Mouse (Mus musculus): ENCODE data around the gene Ccer1. TPM values are rescaled to one million over a fixed set of nuclear protein-coding genes. Genes with fewer than 3 reads are reported as not detected.
"Not testable (repeated sequence)": the region's sequence is repeated elsewhere in the genome, so short reads cannot be mapped to it uniquely, and the experiment has no call there.

Ccer1 gene
- polyA plus RNA-seq, 1 experiment from 2014 or later: not detected

- Histone ChIP-seq H3K9me3 (replicated peaks; ENCODE audit: control insufficient read depth, low read length, poor library complexity, severe bottlenecking) (no peaks in the 10 kb centered on the region), H3K27me3 (ENCODE audit: control insufficient read depth, insufficient read depth, low read depth, low read length) (no peaks in the 10 kb centered on the region), H3K4me2 (ENCODE audit: low read length) (no peak overlapping the region), H3K4me3 (ENCODE audit: low read depth, low read length) (no peak overlapping the region), H3K36me3 (ENCODE audit: control insufficient read depth, insufficient read depth, low read length) (no peaks in the 10 kb centered on the region), H3K27ac (ENCODE audit: low read length) (no peak overlapping the region), H3K4me1 (ENCODE audit: control insufficient read depth, insufficient read depth, low read length) (no peaks in the 10 kb centered on the region), H3K9ac (ENCODE audit: low read depth, low read length) (no peak overlapping the region)
- ATAC-seq: no peak
- 85% methylated on average over 1 of the region's 1 CpGs for WGBS
Measured at GRCm38 (mm10) chr10:97720625-97721024, 27.8 kb downstream of the Ccer1 start.

GRCm38 (mm10) chr10:97722709-97723108 is 29.9 kb downstream of the Ccer1 start:
- Histone ChIP-seq H3K9ac (ENCODE audit: low read depth, low read length) (no peak overlapping the region), H3K27ac (ENCODE audit: low read length) (no peak overlapping the region), H3K9me3 (replicated peaks; ENCODE audit: control insufficient read depth, low read length, poor library complexity, severe bottlenecking) (no peaks in the 10 kb centered on the region), H3K4me1 (ENCODE audit: control insufficient read depth, insufficient read depth, low read length) (no peaks in the 10 kb centered on the region), H3K4me2 (ENCODE audit: low read length) (no peak overlapping the region), H3K27me3 (ENCODE audit: control insufficient read depth, insufficient read depth, low read depth, low read length) (no peaks in the 10 kb centered on the region), H3K36me3 (ENCODE audit: control insufficient read depth, insufficient read depth, low read length) (no peaks in the 10 kb centered on the region), H3K4me3 (ENCODE audit: low read depth, low read length) (no peak overlapping the region)
- no peak for ATAC-seq
- 96% methylated on average over 9 of the region's 9 CpGs for WGBS

- no peak for ATAC-seq
- no peaks in the 10 kb centered on the region for H3K9me3 ChIP-seq (replicated peaks; ENCODE audit: control insufficient read depth, low read length, poor library complexity, severe bottlenecking)
- H3K4me3 ChIP-seq (ENCODE audit: low read depth, low read length): no peak overlapping the region
- no peaks in the 10 kb centered on the region for H3K27me3 ChIP-seq (ENCODE audit: control insufficient read depth, insufficient read depth, low read depth, low read length)
- 53% methylated on average over 1 of the region's 1 CpGs for WGBS
- no peak overlapping the region for H3K4me2 ChIP-seq (ENCODE audit: low read length)
- H3K4me1 ChIP-seq (ENCODE audit: control insufficient read depth, insufficient read depth, low read length): no peaks in the 10 kb centered on the region
- no peak overlapping the region for H3K27ac ChIP-seq (ENCODE audit: low read length)
- H3K36me3 ChIP-seq (ENCODE audit: control insufficient read depth, insufficient read depth, low read length): no peaks in the 10 kb centered on the region
- H3K9ac ChIP-seq (ENCODE audit: low read depth, low read length): no peak overlapping the region
Measured at GRCm38 (mm10) chr10:97725929-97726328, 33.1 kb downstream of the Ccer1 start.

GRCm38 (mm10) chr10:97726655-97727054 is 33.8 kb downstream of the Ccer1 start, which contains the start of gene C030005K15Rik:
Gene C030005K15Rik, minus strand, starts transcription at chr10:97726755.
- ATAC-seq; H3K27ac ChIP-seq (ENCODE audit: low read length); H3K36me3 ChIP-seq (ENCODE audit: control insufficient read depth, insufficient read depth, low read length); H3K4me3 ChIP-seq (ENCODE audit: low read depth, low read length); H3K9ac ChIP-seq (ENCODE audit: low read depth, low read length); H3K4me2 ChIP-seq (ENCODE audit: low read length); H3K27me3 ChIP-seq (ENCODE audit: control insufficient read depth, insufficient read depth, low read depth, low read length); H3K9me3 ChIP-seq (replicated peaks; ENCODE audit: control insufficient read depth, low read length, poor library complexity, severe bottlenecking); H3K4me1 ChIP-seq (ENCODE audit: control insufficient read depth, insufficient read depth, low read length): not testable (repeated sequence)

Other genes starting within 250 kb of the Ccer1 start
- 45.0 and 51.1 TPM in 2 replicates for gene Dcn, start 213.4 kb upstream of the Ccer1 start, polyA plus RNA-seq (2015; fragmentation: Nextera tagmentation; extraction: Ambion mirVana)
- 11.3 and 12.9 TPM in 2 replicates for gene Lum, start 127.9 kb upstream of the Ccer1 start, polyA plus RNA-seq (2015; fragmentation: Nextera tagmentation; extraction: Ambion mirVana)
- gene Kera, start 86.2 kb upstream of the Ccer1 start, polyA plus RNA-seq (2015; fragmentation: Nextera tagmentation; extraction: Ambion mirVana): not detected in 2 replicates
- gene Epyc, start 49.0 kb upstream of the Ccer1 start, polyA plus RNA-seq (2015; fragmentation: Nextera tagmentation; extraction: Ambion mirVana): 0.16 and 0.57 TPM in 2 replicates
- not detected in 2 replicates for gene C030005K15Rik, start 33.7 kb downstream of the Ccer1 start, polyA plus RNA-seq (2015; fragmentation: Nextera tagmentation; extraction: Ambion mirVana)

Measured in midbrain, embryonic 16.5 days (tissue).